ENCODE assay signal across 16 mouse cellular contexts in genomic region chr8:70562802-70563201, GRCm38 (mm10). TPM values are rescaled to one million over a fixed set of nuclear protein-coding genes. Genes with fewer than 3 reads are reported as not detected.
DNase-seq lines count a peak whose midpoint lies in the region; ATAC-seq and TF ChIP-seq lines count a peak whose summit lies in the region.
"Had no signal": no experiment of that assay in that cellular context is flagged by ENCODE, and none has a peak within 500 bp of the region (broad histone marks: within the 10 kb centered on the region; RNA-seq: fewer than 3 reads in every experiment).

No protein-coding gene starts in this region.

- H3K9me3 ChIP-seq in intestine, postnatal 0 days (ENCODE audit: control insufficient read depth): no peaks in the 10 kb centered on the region
- H3K9me3 ChIP-seq: embryonic facial prominence, embryonic 13.5 days; forebrain, embryonic 10.5 days; limb, embryonic 15.5 days; neural tube, embryonic 13.5 days had no signal

- peaks cover 99% of the 10 kb centered on the region for H3K79me2 ChIP-seq in macrophage (ENCODE audit: inconsistent target)

- H3K4me2 ChIP-seq in intestine, postnatal 0 days (replicated peaks; ENCODE audit: low read depth): no peak overlapping the region
- H3K4me2 ChIP-seq: embryonic facial prominence, embryonic 13.5 days; limb, embryonic 15.5 days; neural tube, embryonic 13.5 days had no signal

- H3K36me3 ChIP-seq in macrophage (ENCODE audit: inconsistent target): no peaks in the 10 kb centered on the region
- H3K36me3 ChIP-seq in intestine, postnatal 0 days (ENCODE audit: control insufficient read depth, insufficient read depth): peaks cover 5% of the 10 kb centered on the region; the same call in 1 of the 2 replicates
- H3K36me3 ChIP-seq: forebrain, embryonic 10.5 days; neural tube, embryonic 13.5 days had no signal

- no peak for TF ChIP-seq CTCF in intestine, postnatal 0 days (IDR thresholded peaks at IDR 0.05; ENCODE audit: low read depth)

- no peak for ATAC-seq in intestine, postnatal 0 days
- no peak for ATAC-seq in erythroblast, adult 5-6 weeks (replicated peaks; ENCODE audit: low FRiP score, poor library complexity, severe bottlenecking)
- ATAC-seq: activated CD4-positive, CD25-positive, alpha-beta regulatory T cell, adult 4 months had no signal

- H3K4me3 ChIP-seq in macrophage (ENCODE audit: inconsistent target): no peak overlapping the region
- no peak overlapping the region for H3K4me3 ChIP-seq in intestine, postnatal 0 days (ENCODE audit: low read depth, low read length)
- H3K4me3 ChIP-seq: embryonic facial prominence, embryonic 13.5 days; forebrain, embryonic 10.5 days; limb, embryonic 15.5 days; neural tube, embryonic 13.5 days had no signal

- H3K27me3 ChIP-seq in intestine, postnatal 0 days (replicated peaks; ENCODE audit: control insufficient read depth, insufficient read depth, low read length): no peaks in the 10 kb centered on the region
- H3K27me3 ChIP-seq: CH12.LX; embryonic facial prominence, embryonic 13.5 days; limb, embryonic 15.5 days; neural tube, embryonic 13.5 days had no signal

- peak; percentile 55 for DNase-seq in adrenal gland, postnatal 14 days
- no peak for DNase-seq in adrenal gland, postnatal 4 days (ENCODE audit: low spot score in 2 of 2)
- peak; percentile 48 for DNase-seq in layer of hippocampus, adult 9-11 months
- no peak for DNase-seq in layer of hippocampus, adult 18-20 months (ENCODE audit: low spot score in 2 of 2)
- peak; percentile 86 to 91 for DNase-seq in lung, adult 18-20 months
- DNase-seq: cerebellum, adult 2 months; thymus, postnatal 4 days had no signal

- H3K9ac ChIP-seq in intestine, postnatal 0 days (ENCODE audit: low read depth, low read length): no peak overlapping the region
- H3K9ac ChIP-seq: embryonic facial prominence, embryonic 13.5 days; limb, embryonic 15.5 days; neural tube, embryonic 13.5 days had no signal

- WGBS in macrophage (ENCODE audit: missing documents): 100% methylated on average over 3 of the region's 3 CpGs
- WGBS in intestine, postnatal 0 days: 58% methylated on average over 3 of the region's 3 CpGs

- peak overlapping the region; percentile 89 for H3K27ac ChIP-seq in macrophage
- no peak overlapping the region for H3K27ac ChIP-seq in intestine, postnatal 0 days (ENCODE audit: low read depth, low read length)
- H3K27ac ChIP-seq: embryonic facial prominence, embryonic 13.5 days; forebrain, embryonic 10.5 days; limb, embryonic 15.5 days; neural tube, embryonic 13.5 days had no signal

- H3K4me1 ChIP-seq in intestine, postnatal 0 days (replicated peaks; ENCODE audit: control insufficient read depth, insufficient read depth, low read length): peaks cover 16% of the 10 kb centered on the region; the same call in 1 of the 2 replicates

RNA-seq across cellular contexts. Expression of gene Ell, which starts 23.5 kb away (rescaled TPM):
- 22.4 and 22.9 TPM in 2 replicates for total RNA-seq in adrenal gland, postnatal 14 days (2021)
- 10 to 100 TPM; 31.0 to 32.4 TPM for total RNA-seq in adrenal gland, postnatal 4 days (2021)
- total RNA-seq in layer of hippocampus, adult 18-20 months (2021): 10 to 100 TPM; 18.9 to 21.8 TPM
- 10 to 100 TPM in 25 of 26 experiments, 1 to 10 TPM in 1; 10.0 to 82.2 (median 37.5) TPM for total RNA-seq in macrophage (2018; cell fraction: chromatin; rRNA removed)
- 10 to 100 TPM in 24 of 26 experiments, 1 to 10 TPM in 2; 8.3 to 29.0 (median 18.3) TPM for total RNA-seq in macrophage (2018; cell fraction: cytosol; rRNA removed)
- 10 to 100 TPM; 10.8 to 65.2 (median 25.1) TPM for total RNA-seq in macrophage (2018; cell fraction: nucleus; rRNA removed)
- 18.8 to 33.9 TPM (median 21.7 TPM) in 3 replicates for polyA plus RNA-seq in macrophage (2018)
- polyA plus RNA-seq in intestine, postnatal 0 days (2015; fragmentation: Nextera tagmentation; extraction: Ambion mirVana): 11.8 and 13.0 TPM in 2 replicates
- 2.5 and 5.2 TPM in 2 replicates for total RNA-seq in erythroblast, adult 5-6 weeks (2015; ENCODE audit: low replicate concordance)
- 4.0 and 4.7 TPM in 2 replicates for total RNA-seq in erythroblast, adult 5-6 weeks (2017; ENCODE audit: low replicate concordance)

RNA-seq across cellular contexts. Expression of gene Isyna1, which starts 31.4 kb away (rescaled TPM):
- total RNA-seq in adrenal gland, postnatal 14 days (2021): 77.2 and 84.7 TPM in 2 replicates
- total RNA-seq in adrenal gland, postnatal 4 days (2021): 10 to 100 TPM; 82.6 to 88.9 TPM
- 10 to 100 TPM; 47.3 to 47.7 TPM for total RNA-seq in layer of hippocampus, adult 18-20 months (2021)
- total RNA-seq in macrophage (2018; cell fraction: chromatin; rRNA removed): 10 to 100 TPM; 19.3 to 81.9 (median 38.6) TPM
- 10 to 100 TPM; 19.1 to 42.3 (median 27.0) TPM for total RNA-seq in macrophage (2018; cell fraction: cytosol; rRNA removed)
- total RNA-seq in macrophage (2018; cell fraction: nucleus; rRNA removed): 10 to 100 TPM; 14.3 to 82.7 (median 33.5) TPM
- polyA plus RNA-seq in macrophage (2018): 26.5 to 53.2 TPM (median 51.1 TPM) in 3 replicates
- polyA plus RNA-seq in intestine, postnatal 0 days (2015; fragmentation: Nextera tagmentation; extraction: Ambion mirVana): 19.4 and 21.0 TPM in 2 replicates
- total RNA-seq in erythroblast, adult 5-6 weeks (2015; ENCODE audit: low replicate concordance): 3.8 and 6.1 TPM in 2 replicates
- total RNA-seq in erythroblast, adult 5-6 weeks (2017; ENCODE audit: low replicate concordance): 1.4 and 7.7 TPM in 2 replicates

RNA-seq across cellular contexts. Expression of gene Kxd1, which starts 35.0 kb away (rescaled TPM):
- 78.9 and 83.1 TPM in 2 replicates for total RNA-seq in adrenal gland, postnatal 14 days (2021)
- total RNA-seq in adrenal gland, postnatal 4 days (2021): 10 to 100 TPM; 80.4 to 80.5 TPM
- total RNA-seq in layer of hippocampus, adult 18-20 months (2021): 10 to 100 TPM; 40.6 to 45.6 TPM
- 10 to 100 TPM in 24 of 26 experiments, 1 to 10 TPM in 2; 8.3 to 50.5 (median 27.0) TPM for total RNA-seq in macrophage (2018; cell fraction: chromatin; rRNA removed)
- 10 to 100 TPM; 46.2 to 87.2 (median 60.2) TPM for total RNA-seq in macrophage (2018; cell fraction: cytosol; rRNA removed)
- 10 to 100 TPM; 15.4 to 47.1 (median 25.6) TPM for total RNA-seq in macrophage (2018; cell fraction: nucleus; rRNA removed)
- 50.0 to 80.3 TPM (median 65.4 TPM) in 3 replicates for polyA plus RNA-seq in macrophage (2018)
- polyA plus RNA-seq in intestine, postnatal 0 days (2015; fragmentation: Nextera tagmentation; extraction: Ambion mirVana): 46.4 and 52.1 TPM in 2 replicates
- 21.7 and 45.3 TPM in 2 replicates for total RNA-seq in erythroblast, adult 5-6 weeks (2015; ENCODE audit: low replicate concordance)
- total RNA-seq in erythroblast, adult 5-6 weeks (2017; ENCODE audit: low replicate concordance): 10.9 and 18.1 TPM in 2 replicates

RNA-seq across cellular contexts. Expression of gene Fkbp8, which starts 35.3 kb away (rescaled TPM):
- 235 and 252 TPM in 2 replicates for total RNA-seq in adrenal gland, postnatal 14 days (2021)
- total RNA-seq in adrenal gland, postnatal 4 days (2021): 100 to 1,000 TPM; 315 to 322 TPM
- 100 to 1,000 TPM; 450 to 467 TPM for total RNA-seq in layer of hippocampus, adult 18-20 months (2021)
- 100 to 1,000 TPM; 130 to 375 (median 241) TPM for total RNA-seq in macrophage (2018; cell fraction: chromatin; rRNA removed)
- 100 to 1,000 TPM; 162 to 236 (median 198) TPM for total RNA-seq in macrophage (2018; cell fraction: cytosol; rRNA removed)
- 100 to 1,000 TPM; 137 to 299 (median 210) TPM for total RNA-seq in macrophage (2018; cell fraction: nucleus; rRNA removed)
- polyA plus RNA-seq in macrophage (2018): 103 to 188 TPM (median 181 TPM) in 3 replicates
- 199 and 203 TPM in 2 replicates for polyA plus RNA-seq in intestine, postnatal 0 days (2015; fragmentation: Nextera tagmentation; extraction: Ambion mirVana)
- 27.1 and 47.4 TPM in 2 replicates for total RNA-seq in erythroblast, adult 5-6 weeks (2015; ENCODE audit: low replicate concordance)
- total RNA-seq in erythroblast, adult 5-6 weeks (2017; ENCODE audit: low replicate concordance): 53.5 and 56.9 TPM in 2 replicates

RNA-seq across cellular contexts. Expression of gene Ssbp4, which starts 45.9 kb away (rescaled TPM):
- 84.4 and 102 TPM in 2 replicates for total RNA-seq in adrenal gland, postnatal 14 days (2021)
- 100 to 1,000 TPM; 137 to 154 TPM for total RNA-seq in adrenal gland, postnatal 4 days (2021)
- total RNA-seq in layer of hippocampus, adult 18-20 months (2021): 100 to 1,000 TPM; 272 to 279 TPM
- total RNA-seq in macrophage (2018; cell fraction: chromatin; rRNA removed): 100 to 1,000 TPM in 19 of 26 experiments, 10 to 100 TPM in 7; 38.7 to 250 (median 142) TPM
- total RNA-seq in macrophage (2018; cell fraction: cytosol; rRNA removed): 100 to 1,000 TPM in 25 of 26 experiments, 10 to 100 TPM in 1; 92.7 to 165 (median 127) TPM
- total RNA-seq in macrophage (2018; cell fraction: nucleus; rRNA removed): 100 to 1,000 TPM in 8 of 26 experiments, 10 to 100 TPM in 18; 37.5 to 190 (median 88.4) TPM
- 71.4 to 137 TPM (median 122 TPM) in 3 replicates for polyA plus RNA-seq in macrophage (2018)
- polyA plus RNA-seq in intestine, postnatal 0 days (2015; fragmentation: Nextera tagmentation; extraction: Ambion mirVana): 63.2 and 65.3 TPM in 2 replicates
- 6.3 and 10.9 TPM in 2 replicates for total RNA-seq in erythroblast, adult 5-6 weeks (2015; ENCODE audit: low replicate concordance)
- 6.3 and 13.8 TPM in 2 replicates for total RNA-seq in erythroblast, adult 5-6 weeks (2017; ENCODE audit: low replicate concordance)

Comparison
In these comparisons a context has a peak if more than half of its experiments do, and no peak if none do; other contexts are left out.
1. DNase-seq: peak in adrenal gland, postnatal 14 days (single experiment), layer of hippocampus, adult 9-11 months (single experiment) and lung, adult 18-20 months (2 of 2); none in adrenal gland, postnatal 4 days (0 of 2) and layer of hippocampus, adult 18-20 months (0 of 2).